Mouse (Mus musculus) lung, postnatal 0 days (tissue): Measurements from ENCODE around the gene Mapkapk2.

Source experiments
- CTCF ChIP-seq: IDR thresholded peaks from 2 replicates; pipeline ENCODE4 v1.5.1; 2016; ENCODE audit warnings: antibody characterized with exemption, mild to moderate bottlenecking
- EP300 ChIP-seq: IDR thresholded peaks from 2 replicates; pipeline ENCODE4 v1.6.1; 2016; ENCODE audit warnings: antibody characterized with exemption, mild to moderate bottlenecking, control low read depth

- TF ChIP-seq CTCF (no peak), EP300 (no peak)
Measured at GRCm38 (mm10) chr1:131020425-131021310, 77.0 kb downstream of the Mapkapk2 start.
